Mouse (Mus musculus) retina, adult 2 months (tissue): ENCODE measurements around the gene Plk1.

Source experiments
- DNase-seq: peaks from one replicate; pipeline ENCODE4 v3.0.0-alpha.2; 2012; ENCODE audit warnings: low read depth, low spot score

The Plk1 gene

DNA sequence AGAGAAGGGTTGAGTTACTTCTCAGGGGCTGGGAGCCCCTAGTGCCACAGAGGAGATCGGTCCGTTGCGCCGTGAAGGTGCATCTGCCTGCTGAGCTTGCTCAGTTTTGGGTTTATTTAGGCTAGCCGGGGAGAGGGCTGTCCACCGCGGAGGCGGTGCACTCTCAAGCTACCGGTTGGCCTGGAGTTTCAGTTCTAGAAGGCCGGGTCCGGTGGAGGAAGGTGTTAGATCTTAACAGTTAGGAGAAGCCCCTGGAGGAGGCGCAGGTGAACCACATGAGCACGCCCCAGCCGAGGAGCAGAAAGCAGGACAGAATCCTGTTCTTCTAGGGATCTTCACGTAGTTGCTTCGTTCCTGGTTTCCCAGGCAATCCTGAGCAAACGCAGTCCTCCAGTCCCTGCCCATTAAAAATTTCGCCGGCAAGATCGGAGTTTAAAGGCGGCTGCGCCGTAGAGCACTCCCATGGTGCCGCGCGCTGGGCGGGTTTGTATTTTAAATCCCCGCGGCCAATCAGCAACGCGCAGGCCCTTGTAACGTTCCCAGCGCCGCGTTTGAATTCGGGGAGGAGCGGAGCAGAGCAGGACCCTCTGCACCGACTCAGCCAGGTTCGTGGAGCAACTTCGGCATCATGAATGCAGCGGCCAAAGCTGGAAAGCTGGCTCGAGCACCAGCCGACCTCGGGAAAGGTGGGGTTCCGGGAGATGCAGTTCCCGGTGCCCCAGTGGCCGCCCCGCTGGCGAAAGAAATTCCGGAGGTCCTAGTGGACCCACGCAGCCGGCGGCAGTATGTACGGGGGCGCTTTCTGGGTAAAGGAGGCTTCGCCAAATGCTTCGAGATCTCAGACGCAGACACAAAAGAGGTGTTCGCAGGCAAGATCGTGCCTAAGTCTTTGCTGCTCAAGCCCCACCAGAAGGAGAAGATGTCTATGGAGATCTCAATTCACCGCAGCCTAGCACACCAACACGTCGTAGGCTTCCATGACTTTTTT lies at the start of gene Plk1:
Gene Plk1, plus strand, starts transcription at position 525 of the 988 bp plus-strand sequence.
- DNase-seq: peak; percentile 39

DNA sequence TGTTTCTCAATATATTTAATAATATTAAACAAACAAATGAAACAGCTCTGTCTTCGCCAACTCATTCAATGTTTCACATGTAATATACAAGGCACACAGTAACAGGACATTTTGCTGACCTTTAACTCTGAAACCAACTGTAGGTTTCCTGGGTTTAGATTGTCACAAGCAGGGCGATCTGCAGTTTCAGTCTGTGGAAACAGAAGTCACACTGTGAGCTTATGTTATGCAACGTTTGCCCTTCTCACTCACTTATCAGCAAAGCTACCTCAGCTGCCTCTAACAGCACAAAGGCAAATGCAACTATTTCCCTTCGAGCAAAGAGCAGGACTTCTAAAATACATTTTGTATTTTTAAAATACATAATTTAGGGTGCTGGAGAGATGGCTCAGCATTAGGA lies 35.7 kb upstream of the Plk1 start:
- DNase-seq: no peak

DNA sequence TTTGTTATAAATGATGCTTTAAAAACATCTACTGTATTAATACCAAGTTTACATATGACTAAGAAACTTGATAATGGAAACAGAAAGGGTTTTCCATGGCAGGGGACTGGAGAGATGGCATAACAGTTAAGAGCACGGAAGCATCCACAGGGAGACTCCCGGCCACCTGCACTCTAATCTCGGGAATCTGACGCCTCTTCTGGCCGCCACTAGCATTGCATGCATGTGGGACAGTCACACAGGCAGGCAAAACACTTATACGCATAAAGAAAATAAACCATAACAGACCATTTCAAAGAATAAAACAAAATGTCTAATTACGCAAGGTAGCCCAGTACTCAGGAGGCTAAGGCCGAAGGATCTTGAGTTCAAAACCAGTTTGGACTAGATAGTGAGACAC lies 33.6 kb upstream of the Plk1 start:
- DNase-seq: no peak

DNA sequence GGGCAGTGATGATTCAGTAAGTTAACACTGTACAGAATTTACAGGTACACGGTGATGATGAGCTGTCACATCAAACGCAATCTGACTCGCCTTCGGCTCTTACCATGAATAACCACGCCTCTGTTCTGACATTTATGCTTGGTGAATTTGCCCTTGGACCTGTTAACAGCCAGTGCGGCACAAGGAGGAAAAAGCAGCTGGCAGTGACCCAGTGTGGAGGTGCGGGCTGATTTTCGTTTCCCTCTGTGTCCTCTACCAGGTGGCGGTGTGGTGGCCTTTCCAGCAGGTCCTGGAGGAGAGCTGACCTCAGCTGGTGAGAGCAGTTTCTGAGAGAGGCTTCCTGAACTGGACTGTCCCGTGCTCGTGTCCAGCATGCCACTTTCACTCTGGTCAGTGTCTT lies 32.3 kb upstream of the Plk1 start:
- no peak for DNase-seq

DNA sequence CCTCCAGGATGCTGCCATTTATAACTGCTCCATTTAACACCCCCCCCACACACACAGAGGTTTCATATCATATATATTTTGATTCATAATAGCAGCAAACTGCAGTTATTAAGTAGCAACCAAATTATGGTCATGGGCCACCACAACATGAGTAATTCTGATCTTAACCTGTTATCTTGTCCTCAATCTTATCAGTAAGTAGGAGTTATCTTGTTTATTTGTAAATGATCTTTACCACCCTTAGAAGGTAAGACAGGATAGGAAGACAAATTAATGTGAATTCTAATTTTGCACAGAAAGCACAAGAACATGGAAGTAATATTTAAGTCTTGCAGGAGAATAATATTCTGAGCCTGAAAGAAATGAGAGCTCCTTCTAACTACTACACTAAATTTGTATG lies 27.4 kb upstream of the Plk1 start:
- DNase-seq: no peak

DNA sequence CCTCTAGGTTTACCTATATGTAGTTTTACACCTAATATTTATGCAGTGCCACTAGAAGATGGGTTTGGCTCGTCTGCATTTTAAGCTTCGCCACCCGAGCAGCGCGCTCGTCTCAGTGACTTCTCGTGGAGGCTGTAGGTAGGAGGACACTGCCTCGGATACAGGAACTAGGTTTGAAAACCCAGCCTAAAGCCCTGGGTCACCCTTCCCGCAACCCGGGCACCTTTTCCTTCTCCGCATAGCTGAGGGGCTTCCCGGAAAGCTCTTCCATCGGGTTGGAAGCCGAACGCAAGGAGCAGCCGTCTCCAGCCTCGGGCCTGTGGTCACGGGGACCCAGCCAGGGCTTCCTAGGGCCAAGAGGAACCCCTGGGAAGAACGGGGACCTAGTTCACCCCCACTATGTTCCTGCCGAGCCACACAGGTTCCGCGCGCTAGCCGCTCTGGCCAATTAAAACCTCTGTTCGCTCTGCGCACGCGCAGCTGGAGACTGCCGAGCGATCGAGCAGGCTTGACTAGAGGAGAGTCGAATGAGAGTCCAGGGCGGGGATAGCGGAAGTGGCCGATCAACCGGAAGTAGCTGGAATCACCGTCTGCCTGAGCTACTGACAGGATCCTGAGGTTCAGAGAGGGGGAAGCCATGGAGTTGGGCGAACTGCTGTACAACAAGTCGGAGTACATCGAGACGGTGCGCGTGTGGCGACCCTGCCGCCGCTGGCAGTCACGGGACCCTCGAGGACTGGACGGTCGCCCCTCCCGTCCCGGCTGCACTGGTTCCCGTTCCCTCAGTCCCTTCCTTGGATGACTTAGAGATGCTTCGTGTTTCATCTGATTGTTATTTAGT lies 26.5 kb upstream of the Plk1 start, which contains the start of the genes Palb2 and Dctn5:
Gene Palb2, minus strand, starts transcription at position 489 of the 841 bp plus-strand sequence.
Gene Dctn5, plus strand, starts transcription at position 545 of the 841 bp plus-strand sequence.
- DNase-seq: peak; percentile 94

DNA sequence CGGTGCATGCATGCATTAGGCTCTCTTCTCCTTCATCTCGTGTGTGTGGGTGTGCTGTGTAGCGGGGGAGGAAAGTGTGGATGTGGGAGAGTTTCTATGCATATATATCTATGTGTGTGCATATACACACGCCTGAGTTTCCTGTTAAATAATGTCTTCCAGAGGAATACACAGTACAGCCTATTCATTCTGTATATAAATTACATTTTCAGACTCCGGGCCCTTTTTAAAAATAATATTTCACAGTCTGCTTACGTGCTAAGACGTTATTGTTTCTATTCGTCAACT lies 26.0 kb upstream of the Plk1 start:
- DNase-seq: no peak

DNA sequence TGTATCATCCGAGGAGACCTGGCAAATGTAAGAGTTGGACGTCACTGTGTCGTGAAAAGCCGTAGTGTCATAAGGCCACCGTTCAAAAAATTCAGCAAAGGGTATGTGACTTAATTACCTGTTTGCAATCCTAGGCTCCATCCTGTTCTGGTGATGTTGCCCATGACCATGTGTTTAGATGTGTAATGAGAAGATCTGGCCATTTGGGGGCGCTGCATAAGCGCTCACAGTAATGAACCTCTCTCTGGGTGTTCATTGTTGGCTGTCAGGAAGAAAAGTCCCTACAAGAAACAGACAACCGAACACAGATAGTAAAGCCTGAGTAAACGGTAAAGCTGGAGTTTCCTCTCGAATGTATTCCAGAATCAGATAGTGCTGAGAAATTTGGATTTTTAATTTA lies 24.2 kb upstream of the Plk1 start:
- DNase-seq: no peak

DNA sequence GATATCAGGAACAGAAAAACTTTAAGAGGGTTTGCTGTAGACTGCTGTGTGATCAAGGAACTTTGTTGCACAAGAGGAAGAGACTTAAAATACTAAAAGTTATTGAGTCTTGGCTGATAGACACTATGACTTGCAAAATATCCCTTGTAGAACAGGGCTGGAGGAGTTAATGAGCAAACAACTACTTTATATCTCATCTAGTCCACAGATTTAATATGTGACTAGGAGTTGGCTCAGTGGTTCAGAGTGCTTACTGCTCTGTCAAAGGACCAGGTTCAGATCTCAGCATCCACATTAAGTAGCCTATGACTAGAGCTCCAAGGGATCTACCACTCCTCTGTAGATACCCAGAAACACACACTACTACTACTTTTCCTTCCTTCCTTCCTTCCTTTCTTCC lies 22.2 kb upstream of the Plk1 start:
- DNase-seq: no peak

DNA sequence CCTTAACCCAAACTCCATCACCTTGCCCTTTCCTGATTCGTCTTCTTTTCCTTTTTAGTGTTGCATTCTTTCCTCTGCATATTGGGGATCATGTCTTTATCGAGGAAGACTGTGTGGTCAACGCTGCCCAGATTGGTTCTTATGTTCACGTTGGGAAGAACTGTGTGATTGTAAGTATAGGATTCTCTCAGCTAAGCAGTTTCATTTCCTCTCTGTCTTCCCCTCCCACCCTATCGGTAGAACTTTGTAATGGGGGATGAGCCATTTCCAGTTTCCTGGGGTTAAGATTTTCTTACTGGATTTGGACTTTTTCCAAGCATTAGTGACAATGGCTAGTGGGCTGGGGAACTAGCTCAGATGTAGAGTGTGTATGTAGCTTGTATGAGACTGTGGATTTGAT lies 21.0 kb upstream of the Plk1 start:
- no peak for DNase-seq

DNA sequence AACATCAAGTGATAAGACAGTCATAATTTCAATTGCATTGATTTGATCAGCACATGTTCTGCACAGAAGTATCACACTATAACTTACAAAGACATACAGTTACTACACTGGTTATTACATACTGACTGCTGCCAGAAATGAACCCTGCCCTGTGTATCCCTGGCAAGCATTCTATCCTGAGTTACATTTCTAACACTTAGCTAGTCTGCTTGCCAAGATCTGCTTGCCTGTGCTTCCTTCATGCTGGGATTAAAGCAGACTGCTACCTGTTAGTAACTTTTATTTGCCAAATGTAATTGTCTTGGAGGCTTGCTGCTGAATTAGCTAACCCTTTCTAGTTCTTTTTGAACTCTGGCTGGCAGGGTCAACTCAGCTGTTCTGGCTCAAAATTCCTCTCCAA lies 18.2 kb upstream of the Plk1 start:
- DNase-seq: no peak

DNA sequence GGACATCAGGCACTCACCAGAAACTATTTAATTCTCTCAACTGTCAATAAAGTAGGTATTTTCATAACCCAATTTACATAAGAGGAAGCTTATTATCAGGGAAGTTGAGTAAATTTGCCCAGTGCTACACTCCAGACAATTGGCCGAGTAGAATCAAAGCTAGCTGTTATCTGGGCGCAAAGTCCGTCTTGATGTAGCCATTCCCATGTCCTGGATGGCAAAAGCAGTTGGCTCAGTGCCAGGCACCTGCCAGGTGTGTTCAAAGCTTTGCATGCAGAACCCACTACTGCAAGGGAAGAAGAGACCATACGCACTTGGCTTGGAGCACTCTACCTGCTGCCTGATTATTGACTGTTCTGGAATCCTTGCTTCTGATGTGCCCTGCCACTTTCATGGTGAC lies 6.8 kb upstream of the Plk1 start:
- no peak for DNase-seq

DNA sequence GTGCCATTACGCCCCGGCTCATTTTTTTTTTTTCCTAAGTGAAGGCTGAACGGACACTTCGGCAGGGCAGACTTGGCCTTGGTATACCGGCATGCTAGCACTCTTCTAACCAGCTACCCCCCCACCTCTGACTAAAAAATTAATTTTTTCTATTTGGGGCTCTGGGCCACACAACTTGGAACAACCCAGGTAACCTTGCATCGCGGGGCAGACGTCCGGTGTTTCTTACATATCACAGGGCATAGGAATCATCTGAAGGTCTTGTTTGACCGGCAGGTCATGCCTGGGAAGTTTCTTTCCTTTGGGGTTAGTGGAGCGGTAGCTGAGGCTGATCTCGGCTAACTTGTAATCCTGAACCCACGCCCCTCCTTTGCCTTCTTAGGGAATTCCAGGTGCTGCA lies 751 bp upstream of the Plk1 start:
- no peak for DNase-seq

DNA sequence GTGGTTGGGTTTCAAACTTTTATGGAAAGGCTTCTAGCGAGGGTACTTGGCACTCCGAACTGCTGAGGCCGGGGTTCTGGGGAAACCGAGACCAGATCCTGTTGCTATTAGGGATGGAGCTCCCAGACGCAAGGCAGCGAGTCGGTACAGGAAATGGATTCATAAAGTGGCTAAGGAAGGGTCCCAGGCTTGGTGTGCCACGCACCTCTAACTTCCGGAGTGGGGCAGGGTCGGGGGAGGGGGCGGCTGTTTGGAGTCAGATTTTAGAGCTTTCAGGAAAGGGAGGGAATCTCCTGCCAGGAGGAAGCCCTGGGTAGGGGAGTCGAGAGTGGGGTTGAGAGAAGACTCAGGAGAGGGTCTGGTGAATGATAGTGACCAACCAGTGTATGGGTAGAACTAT lies 798 bp downstream of the Plk1 start:
- DNase-seq: no peak

DNA sequence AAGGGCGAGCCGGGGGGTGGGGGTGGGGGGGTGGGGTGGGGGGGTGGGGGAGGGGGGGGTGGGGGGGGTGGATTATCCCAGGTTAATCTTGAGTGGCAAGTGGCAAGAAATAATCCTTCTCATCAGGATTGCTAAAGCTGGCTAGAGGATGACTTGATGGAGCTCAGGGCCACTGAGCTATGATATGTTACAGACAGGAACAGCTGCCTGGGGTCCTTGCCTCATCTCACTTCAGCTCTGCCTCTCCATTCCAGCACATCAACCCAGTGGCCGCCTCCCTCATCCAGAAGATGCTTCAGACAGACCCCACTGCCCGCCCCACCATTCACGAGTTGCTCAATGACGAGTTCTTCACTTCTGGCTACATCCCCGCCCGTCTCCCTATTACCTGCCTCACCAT lies 4.5 kb downstream of the Plk1 start:
- no peak for DNase-seq

DNA sequence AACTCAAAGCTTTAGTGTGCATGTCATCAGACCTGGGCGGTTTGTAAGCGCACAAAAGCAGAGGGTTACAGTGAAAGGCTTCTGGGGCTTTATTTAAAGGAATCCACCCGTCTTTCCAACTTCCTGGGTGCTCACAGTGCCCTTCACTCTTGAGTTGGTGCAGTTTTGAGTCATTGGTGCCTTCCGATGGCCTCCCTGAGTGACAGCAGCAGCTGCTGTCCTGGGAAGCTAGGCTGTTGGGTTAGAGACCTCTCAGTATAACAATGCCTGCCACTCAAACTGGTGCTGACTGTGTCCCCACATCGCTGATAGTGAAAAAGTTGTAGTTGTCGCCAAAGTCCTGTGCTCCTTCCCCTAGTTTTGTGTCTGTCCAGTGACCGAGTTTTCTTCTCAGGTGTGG lies 8.0 kb downstream of the Plk1 start:
- DNase-seq: no peak

DNA sequence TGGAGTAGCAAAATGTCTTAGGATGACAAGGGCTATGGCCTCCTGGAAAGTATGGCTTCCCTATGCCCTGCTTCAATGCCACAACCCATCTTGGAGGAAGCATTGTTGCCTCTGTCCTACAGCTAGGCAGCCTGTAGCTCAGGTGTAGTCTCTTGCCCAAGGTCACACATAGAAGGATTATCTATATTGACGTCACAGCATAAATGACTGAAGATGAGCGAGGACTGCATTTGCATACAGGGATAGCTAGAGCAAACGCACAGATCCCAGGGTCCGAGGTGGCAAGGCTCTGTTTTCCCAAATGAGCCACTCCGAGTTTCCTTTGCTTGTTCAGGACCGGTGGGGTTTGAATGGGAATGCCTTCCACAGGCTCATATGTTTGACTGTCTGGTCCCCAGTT lies 11.5 kb downstream of the Plk1 start:
- no peak for DNase-seq

DNA sequence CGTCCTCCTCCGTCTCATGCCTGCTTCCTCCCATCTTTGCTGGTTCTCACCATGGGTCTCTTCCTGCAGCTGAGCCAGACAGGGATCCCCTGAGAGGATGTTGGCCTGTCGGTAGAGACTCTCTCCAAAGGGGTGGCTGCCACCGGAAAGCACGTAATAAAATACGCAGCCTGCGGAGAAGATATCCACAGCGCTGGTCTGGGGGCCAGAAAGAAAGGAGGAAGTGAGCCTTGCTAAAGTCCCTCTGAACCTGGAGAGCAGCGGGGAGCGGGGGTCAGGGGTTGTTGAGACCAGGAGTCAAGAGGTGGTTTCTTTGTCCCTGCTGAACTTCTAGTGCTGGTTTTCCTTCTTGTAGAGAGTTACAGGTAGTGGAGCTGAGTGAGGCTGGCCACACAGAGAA lies 12.4 kb downstream of the Plk1 start:
- no peak for DNase-seq

DNA sequence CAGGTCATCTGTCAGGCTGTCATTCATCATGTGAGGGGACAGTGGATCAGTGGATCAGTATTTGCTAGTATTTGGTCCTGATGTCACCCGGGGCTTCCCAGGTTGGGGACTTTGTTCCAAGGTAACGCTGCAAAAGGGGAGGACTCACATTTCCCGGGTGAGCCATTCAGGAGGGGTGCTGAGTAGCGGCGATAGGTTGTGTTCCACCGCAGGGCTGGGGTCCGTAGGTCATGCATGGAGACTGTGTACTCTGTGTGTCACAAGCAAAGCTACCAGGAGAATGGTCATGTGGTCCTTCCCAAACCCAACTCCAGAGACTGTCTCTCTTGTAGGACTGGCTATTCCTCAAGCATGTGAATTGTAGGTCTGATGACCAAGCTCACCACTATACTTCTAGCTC lies 21.5 kb downstream of the Plk1 start:
- no peak for DNase-seq

DNA sequence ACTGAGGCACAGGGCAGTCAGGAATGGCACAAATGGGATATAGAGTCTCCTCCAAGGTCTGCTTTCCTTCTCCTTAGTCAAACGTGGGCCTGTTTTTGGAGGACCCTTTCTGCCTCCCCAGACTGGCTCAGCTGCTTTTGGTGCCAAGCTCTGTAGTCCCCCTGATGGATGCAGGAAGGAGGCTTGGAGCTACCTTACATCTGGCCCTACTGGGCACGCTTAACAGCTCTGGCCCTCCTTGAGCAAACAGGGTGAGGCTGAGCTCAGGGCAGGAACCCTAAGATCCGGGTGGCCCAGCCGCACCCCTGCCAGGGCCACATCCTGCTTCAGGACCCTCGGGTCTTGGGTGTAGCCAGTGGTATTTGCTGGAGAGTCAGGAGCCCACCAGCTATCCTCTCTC lies 25.3 kb downstream of the Plk1 start:
- DNase-seq: no peak

DNA sequence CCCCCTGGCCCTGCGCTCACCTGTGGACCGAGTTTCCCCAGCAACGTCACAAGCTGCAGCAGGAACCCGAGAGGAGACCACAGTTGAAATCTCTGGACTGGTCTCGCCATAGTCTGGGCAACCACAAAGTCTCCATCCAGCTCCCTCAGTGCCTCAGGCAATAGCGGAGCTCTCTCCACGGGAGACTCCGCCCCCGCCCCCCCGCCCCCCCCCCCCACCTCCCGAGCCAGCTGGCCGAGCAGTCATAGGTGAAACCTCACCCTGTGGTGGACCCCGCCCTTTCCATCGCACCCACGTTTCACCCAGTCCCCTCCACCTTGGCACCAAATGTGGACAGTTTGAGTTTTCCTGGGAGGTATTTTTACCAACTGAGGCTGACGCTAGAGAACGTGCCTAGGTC lies 26.8 kb downstream of the Plk1 start, which contains the start of gene Ern2:
Gene Ern2, minus strand, starts transcription at position 165 of the 400 bp plus-strand sequence.
- no peak for DNase-seq

DNA sequence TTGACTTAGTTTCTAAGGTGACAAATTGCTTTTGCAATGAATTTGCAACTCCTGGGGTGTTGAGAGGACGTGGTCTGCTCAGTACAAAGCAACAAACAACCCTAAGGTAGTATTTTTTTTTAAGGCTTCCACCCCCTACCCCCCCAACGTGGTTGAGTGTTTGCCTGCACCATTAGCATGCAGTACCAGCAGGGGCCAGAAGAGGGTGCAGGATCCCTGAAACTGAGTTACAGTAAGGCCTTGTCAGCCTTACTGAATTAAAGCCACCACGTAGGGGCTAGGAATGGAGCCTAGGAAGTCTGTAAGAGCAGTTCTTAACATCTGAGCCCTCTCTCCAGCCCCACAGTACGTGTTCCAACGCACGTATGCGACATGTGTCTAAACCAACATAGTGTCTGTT lies 30.2 kb downstream of the Plk1 start:
- peak; percentile 39 for DNase-seq

DNA sequence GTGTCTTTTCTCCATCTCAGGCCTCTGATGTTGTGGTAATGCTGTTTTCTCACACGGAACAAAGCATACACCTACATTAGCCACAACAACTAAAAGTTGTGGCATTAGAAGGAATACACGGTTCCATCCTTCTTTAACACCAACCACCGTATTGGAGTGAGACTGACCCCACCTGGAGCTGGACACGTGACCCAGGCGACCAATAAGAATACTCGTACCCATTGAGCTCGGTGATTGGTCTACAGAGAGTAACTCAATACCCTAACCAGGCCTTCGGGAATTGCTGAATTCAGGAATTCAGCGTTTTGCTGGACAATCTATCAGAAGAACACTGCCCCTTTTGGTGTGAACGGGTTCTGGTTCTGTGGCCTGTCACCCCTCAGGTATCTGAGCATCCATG lies 31.9 kb downstream of the Plk1 start:
- DNase-seq: no peak
